Mouse (Mus musculus) limb, embryonic 14.5 days (tissue): ENCODE data around the gene Eef1akmt2. TPM values are rescaled to one million over a fixed set of nuclear protein-coding genes. Genes with fewer than 3 reads are reported as not detected.

Experiments
- ATAC-seq: fragments of 200-750 bp; cut with Nextera tagmentation; 2 replicates; pipeline ENCODE4 v1.8.0; 2017; ENCODE audit warnings: low read depth, moderate number of reproducible peaks, moderate TSS enrichment; ENCODE audit not compliant: low FRiP score
- DNase-seq: peaks from one replicate; pipeline ENCODE4 v3.0.0-alpha.2; 2015; ENCODE audit warnings: low spot score
- H3K27ac ChIP-seq: fragments of 300-500 bp; sonication (generic); replicated peaks from 2 replicates; pipeline ENCODE4 v1.5.1; 2014; ENCODE audit warnings: low read depth, mild to moderate bottlenecking, low read length, moderate library complexity, mixed read lengths
- H3K27me3 ChIP-seq: fragments of 300-500 bp; sonication (generic); 2 replicates; pipeline ENCODE4 v1.6.1; 2014; ENCODE audit warnings: low read length, mixed read lengths; ENCODE audit not compliant: control insufficient read depth, insufficient read depth
- H3K36me3 ChIP-seq: fragments of 300-500 bp; sonication (generic); 2 replicates; pipeline ENCODE4 v1.6.1; 2014; ENCODE audit warnings: mild to moderate bottlenecking, low read length, moderate library complexity, mixed read lengths; ENCODE audit not compliant: control insufficient read depth, insufficient read depth
- H3K4me1 ChIP-seq: fragments of 300-500 bp; sonication (generic); 2 replicates; pipeline ENCODE4 v1.6.1; 2014; ENCODE audit warnings: antibody characterized with exemption, low read length, mixed read lengths; ENCODE audit not compliant: control insufficient read depth, insufficient read depth
- H3K4me2 ChIP-seq: fragments of 300-500 bp; sonication (generic); replicated peaks from 2 replicates; pipeline ENCODE4 v1.6.1; 2014; ENCODE audit warnings: low read depth, mild to moderate bottlenecking, low read length, moderate library complexity; ENCODE audit not compliant: severe bottlenecking
- H3K4me3 ChIP-seq: fragments of 300-500 bp; sonication (generic); replicated peaks from 2 replicates; pipeline ENCODE4 v1.5.1; 2014; ENCODE audit warnings: low read length
- H3K9ac ChIP-seq: fragments of 300-500 bp; sonication (generic); 2 replicates; pipeline ENCODE4 v1.6.1; 2014; ENCODE audit warnings: mild to moderate bottlenecking, low read depth, low read length, moderate library complexity; ENCODE audit not compliant: severe bottlenecking
- H3K9me3 ChIP-seq: fragments of 300-500 bp; sonication (generic); 2 replicates; pipeline ENCODE4 v1.6.1; 2016; ENCODE audit warnings: low read length; ENCODE audit not compliant: control insufficient read depth
- POLR2A ChIP-seq: fragments of 200-500 bp; IDR thresholded peaks from 2 replicates; pipeline ENCODE4 v1.8.0; 2012; ENCODE audit warnings: inconsistent platforms, mild to moderate bottlenecking, moderate library complexity, borderline replicate concordance; ENCODE audit not compliant: insufficient read depth, insufficient read length; ENCODE audit errors: extremely low read depth
- WGBS: fragments of 180-500 bp; shearing (Covaris S2); extraction: QIAGEN DNeasy Blood & Tissue Kit; methylation state at CpG from one replicate; pipeline ENCODE4 v1.1.7; 2014; 5-methylcytosine and 5-hydroxymethylcytosine counted together
- polyA plus RNA-seq, 2 experiments: library from polyadenylated mRNA; depleted of rRNA in 1 of 2; stranded (reverse) in 1 of 2; unstranded in 1 of 2; fragments of >200 nt; fragmentation: Nextera tagmentation in 1 of 2; extraction: Ambion mirVana in 1 of 2; gene quantifications; 2 replicates each; pipeline versions ENCODE4 v1.2.1 to v1.2.3; 2012 to 2014

The Eef1akmt2 gene
- polyA plus RNA-seq, 2 experiments = 50.9 to 68.6 TPM

- no peaks in the 10 kb centered on the region for H3K9me3 ChIP-seq
- WGBS = 33% methylated on average over 7 of the region's 7 CpGs
- no peak overlapping the region for H3K9ac ChIP-seq
- H3K27ac ChIP-seq = peak overlapping the region; percentile 67
- no peak for TF ChIP-seq POLR2A
- peak overlapping the region; percentile 13; the same call in 1 of the 2 replicates for H3K4me2 ChIP-seq
- peak; percentile 55 for DNase-seq
- H3K4me1 ChIP-seq = peaks cover 43% of the 10 kb centered on the region
- H3K36me3 ChIP-seq = peaks cover 18% of the 10 kb centered on the region; the same call in 1 of the 2 replicates
- ATAC-seq = peak; percentile 44; the same call in 1 of the 2 replicates
- no peak overlapping the region for H3K4me3 ChIP-seq
- H3K27me3 ChIP-seq = no peaks in the 10 kb centered on the region
These were observed 71.2 kb downstream of the Eef1akmt2 start for GRCm38 (mm10) chr7:132781130-132781814.

GRCm38 (mm10) chr7:132780611-132781010 lies 71.9 kb downstream of the Eef1akmt2 start:
- TF ChIP-seq POLR2A = no peak
- Histone ChIP-seq H3K27me3 (no peaks in the 10 kb centered on the region), H3K4me3 (no peak overlapping the region), H3K9ac (no peak overlapping the region), H3K4me1 (peaks cover 43% of the 10 kb centered on the region), H3K27ac (peak overlapping the region; percentile 58; the same call in 1 of the 2 replicates), H3K9me3 (no peaks in the 10 kb centered on the region), H3K36me3 (peaks cover 24% of the 10 kb centered on the region), H3K4me2 (no peak overlapping the region; the same call in 1 of the 2 replicates)
- peak; percentile 40 for DNase-seq
- ATAC-seq = peak; percentile 64
- whole genome bisulfite sequencing = 37% methylated on average over 4 of the region's 4 CpGs

GRCm38 (mm10) chr7:132778630-132779029 lies 73.8 kb downstream of the Eef1akmt2 start:
- peaks cover 29% of the 10 kb centered on the region for H3K36me3 ChIP-seq
- no peaks in the 10 kb centered on the region for H3K27me3 ChIP-seq
- no peak for ATAC-seq
- H3K4me3 ChIP-seq = no peak overlapping the region
- WGBS = 82% methylated on average over 13 of the region's 13 CpGs
- H3K4me1 ChIP-seq = peaks cover 38% of the 10 kb centered on the region
- H3K9ac ChIP-seq = no peak overlapping the region
- H3K9me3 ChIP-seq = no peaks in the 10 kb centered on the region
- no peak for DNase-seq
- TF ChIP-seq POLR2A = no peak
- no peak overlapping the region for H3K27ac ChIP-seq
- no peak overlapping the region for H3K4me2 ChIP-seq

GRCm38 (mm10) chr7:132777728-132778453 lies 74.6 kb downstream of the Eef1akmt2 start:
- Histone ChIP-seq H3K4me3 (no peak overlapping the region), H3K27ac (no peak overlapping the region), H3K27me3 (no peaks in the 10 kb centered on the region), H3K4me1 (peaks cover 34% of the 10 kb centered on the region), H3K9ac (no peak overlapping the region), H3K9me3 (no peaks in the 10 kb centered on the region), H3K4me2 (no peak overlapping the region), H3K36me3 (peaks cover 34% of the 10 kb centered on the region)
- DNase-seq (no peak), ATAC-seq (no peak)
- no peak for TF ChIP-seq POLR2A
- 80% methylated on average over 1 of the region's 1 CpGs for WGBS

Other genes with a start within 250 kb of the Eef1akmt2 start
- 20.9 and 21.0 TPM in 2 replicates for gene Lhpp, start 242.0 kb downstream of the Eef1akmt2 start, polyA plus RNA-seq (2012; rRNA removed)
- gene Lhpp, start 242.0 kb downstream of the Eef1akmt2 start, polyA plus RNA-seq (2014; fragmentation: Nextera tagmentation; extraction: Ambion mirVana) = 22.5 and 24.9 TPM in 2 replicates
- 15.1 and 17.3 TPM in 2 replicates for gene Fam53b, start 38.8 kb downstream of the Eef1akmt2 start, polyA plus RNA-seq (2012; rRNA removed)
- gene Fam53b, start 38.8 kb downstream of the Eef1akmt2 start, polyA plus RNA-seq (2014; fragmentation: Nextera tagmentation; extraction: Ambion mirVana) = 20.8 and 25.0 TPM in 2 replicates
- 26.9 and 29.5 TPM in 2 replicates for gene Abraxas2, start 6.6 kb upstream of the Eef1akmt2 start, polyA plus RNA-seq (2012; rRNA removed)
- gene Abraxas2, start 6.6 kb upstream of the Eef1akmt2 start, polyA plus RNA-seq (2014; fragmentation: Nextera tagmentation; extraction: Ambion mirVana) = 38.1 and 39.2 TPM in 2 replicates
- 17.4 and 18.1 TPM in 2 replicates for gene Zranb1, start 78.5 kb upstream of the Eef1akmt2 start, polyA plus RNA-seq (2012; rRNA removed)
- gene Zranb1, start 78.5 kb upstream of the Eef1akmt2 start, polyA plus RNA-seq (2014; fragmentation: Nextera tagmentation; extraction: Ambion mirVana) = 18.1 and 22.4 TPM in 2 replicates